Mouse (Mus musculus) heart, postnatal 25 days (tissue): ENCODE results near the gene Fst. TPM values are rescaled to one million over a fixed set of nuclear protein-coding genes. Genes with fewer than 3 reads are reported as not detected.

Experiments used
- DNase-seq: peaks from one replicate; pipeline ENCODE4 v3.0.0; 2022; ENCODE audit warnings: low spot score
- intact Hi-C: fragments of 180-260 bp; cut with DNase I; formaldehyde crosslinking; loops from one replicate; pipeline ENCODE4 v1.15.1; 2025
- total RNA-seq, 2 experiments: library from RNA; stranded (reverse); gene quantifications; 2 replicates each; pipeline ENCODE4 v1.2.3; 2021

Fst gene
- 1 to 10 TPM in 1 of 2 experiments, under 1 TPM in 1; 0.57 to 1.1 TPM for total RNA-seq

- intact Hi-C loops, result loop anchor here (10.0 kb wide), 1 partner anchor 174 kb away; no protein-coding TSS in a partner anchor
- DNase-seq, result no peak
Measured at GRCm38 (mm10) chr13:114458886-114459700, at the start of gene Fst. Gene Fst, minus strand, starts transcription at chr13:114458951.

GRCm38 (mm10) chr13:114493826-114494225 lies 35.1 kb upstream of the Fst start:
- intact Hi-C loops, result no loop called here
- no peak for DNase-seq

GRCm38 (mm10) chr13:114488178-114488577 lies 29.4 kb upstream of the Fst start:
- no peak for DNase-seq
- intact Hi-C loops, result no loop called here

- intact Hi-C loops, result no loop called here
- no peak for DNase-seq
Measured at GRCm38 (mm10) chr13:114478329-114478728, 19.6 kb upstream of the Fst start.

- intact Hi-C loops, result loop anchor here (10.0 kb wide), 1 partner anchor 325 kb away; no protein-coding TSS in a partner anchor
- DNase-seq, result no peak
Measured at GRCm38 (mm10) chr13:114469945-114470344, 11.2 kb upstream of the Fst start.

GRCm38 (mm10) chr13:114466269-114466919 lies 7.6 kb upstream of the Fst start:
- no peak for DNase-seq
- intact Hi-C loops, result loop anchor here (10.0 kb wide), 1 partner anchor 328 kb away; no protein-coding TSS in a partner anchor

- DNase-seq, result no peak
- intact Hi-C loops, result loop anchor here (10.0 kb wide), 1 partner anchor 329 kb away; no protein-coding TSS in a partner anchor
Measured at GRCm38 (mm10) chr13:114465387-114465786, 6.6 kb upstream of the Fst start.

GRCm38 (mm10) chr13:114464824-114465223 lies 6.1 kb upstream of the Fst start:
- DNase-seq, result no peak
- intact Hi-C loops, result loop anchor here (10.0 kb wide), 1 partner anchor 330 kb away; no protein-coding TSS in a partner anchor

- no peak for DNase-seq
- intact Hi-C loops, result loop anchor here (10.0 kb wide), 1 partner anchor 332 kb away; no protein-coding TSS in a partner anchor
Measured at GRCm38 (mm10) chr13:114462548-114463408, 4.0 kb upstream of the Fst start.

GRCm38 (mm10) chr13:114460306-114460892 lies 1.6 kb upstream of the Fst start:
- intact Hi-C loops, result loop anchor here (1.0 to 10.0 kb wide), 3 partner anchors 334 to 583 kb away; no protein-coding TSS in a partner anchor

GRCm38 (mm10) chr13:114459701-114460160 lies 980 bp upstream of the Fst start:
- intact Hi-C loops, result loop anchor here (1.0 to 10.0 kb wide), 4 partner anchors 175 to 582 kb away; no protein-coding TSS in a partner anchor
- DNase-seq, result no peak

More at GRCm38 (mm10) chr13:114460306-114460892, 1.6 kb upstream of the Fst start:
- no peak for DNase-seq

GRCm38 (mm10) chr13:114458291-114458885 lies 363 bp downstream of the Fst start:
- intact Hi-C loops, result loop anchor here (10.0 kb wide), 1 partner anchor 174 kb away; no protein-coding TSS in a partner anchor
- no peak for DNase-seq

GRCm38 (mm10) chr13:114457567-114458120 lies 1.1 kb downstream of the Fst start:
- no peak for DNase-seq
- intact Hi-C loops, result loop anchor here (10.0 kb wide), 1 partner anchor 173 kb away; no protein-coding TSS in a partner anchor

- no peak for DNase-seq
- intact Hi-C loops, result loop anchor here (10.0 kb wide), 1 partner anchor 172 kb away; no protein-coding TSS in a partner anchor
Measured at GRCm38 (mm10) chr13:114456766-114457566, 1.8 kb downstream of the Fst start.

GRCm38 (mm10) chr13:114456224-114456623 lies 2.5 kb downstream of the Fst start:
- intact Hi-C loops, result loop anchor here (10.0 kb wide), 1 partner anchor 171 kb away; no protein-coding TSS in a partner anchor

GRCm38 (mm10) chr13:114455788-114456187 lies 3.0 kb downstream of the Fst start:
- no peak for DNase-seq
- intact Hi-C loops, result loop anchor here (10.0 kb wide), 1 partner anchor 171 kb away; no protein-coding TSS in a partner anchor

More at GRCm38 (mm10) chr13:114456224-114456623, 2.5 kb downstream of the Fst start:
- DNase-seq, result no peak

- intact Hi-C loops, result no loop called here
- no peak for DNase-seq
Measured at GRCm38 (mm10) chr13:114447213-114447612, 11.5 kb downstream of the Fst start.
